Mouse (Mus musculus) lung, postnatal 0 days (tissue): ENCODE results near the gene Cyp2t4.

Experiments
- CTCF ChIP-seq: IDR thresholded peaks from 2 replicates; pipeline ENCODE4 v1.5.1; 2016; ENCODE audit warnings: antibody characterized with exemption, mild to moderate bottlenecking
- EP300 ChIP-seq: IDR thresholded peaks from 2 replicates; pipeline ENCODE4 v1.6.1; 2016; ENCODE audit warnings: antibody characterized with exemption, mild to moderate bottlenecking, control low read depth

DNA sequence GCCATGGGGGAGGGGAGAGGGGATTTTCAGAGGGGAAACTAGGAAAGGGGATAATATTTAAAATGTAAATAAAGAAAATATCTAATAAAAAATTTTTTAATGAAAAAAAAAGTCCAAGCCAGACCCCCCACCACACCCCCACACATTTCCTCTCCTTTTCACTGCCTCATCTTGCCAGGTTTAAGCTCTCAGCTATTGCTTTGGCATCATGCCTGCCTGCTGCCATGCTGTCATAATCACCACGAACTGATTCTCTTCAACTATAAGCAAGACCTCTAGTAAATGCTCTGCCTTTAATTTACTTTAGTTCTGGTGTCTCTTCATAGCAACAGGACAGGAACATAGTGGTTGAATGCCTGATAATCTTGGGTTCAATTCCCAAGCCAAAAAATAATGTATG lies 29.0 kb downstream of the Cyp2t4 start:
- no peak for TF ChIP-seq EP300
- TF ChIP-seq CTCF = no peak
